Mouse (Mus musculus) spleen, adult 2 months (tissue): ENCODE data around the gene Lect2.

Source experiments
- CTCF ChIP-seq: fragments of 200-500 bp; IDR thresholded peaks from 2 replicates; pipeline ENCODE4 v1.5.1; 2011; ENCODE audit warnings: mild to moderate bottlenecking, inconsistent platforms; ENCODE audit not compliant: insufficient read depth, insufficient read length, insufficient replicate concordance; ENCODE audit errors: extremely low read depth
- POLR2A ChIP-seq: fragments of 200-500 bp; IDR thresholded peaks from 2 replicates; pipeline ENCODE4 v1.6.1; 2011; ENCODE audit warnings: low read depth, low read length, inconsistent platforms

GRCm38 (mm10) chr13:56494440-56494839 lies 53.9 kb downstream of the Lect2 start:
- TF ChIP-seq CTCF (no peak), POLR2A (no peak)
